Mouse (Mus musculus): Measurements from ENCODE around the gene Zhx3. TPM values are rescaled to one million over a fixed set of nuclear protein-coding genes. Genes with fewer than 3 reads are reported as not detected.

Zhx3 gene
- polyA plus RNA-seq, 2 experiments, result 6.5 to 13.7 TPM

DNA sequence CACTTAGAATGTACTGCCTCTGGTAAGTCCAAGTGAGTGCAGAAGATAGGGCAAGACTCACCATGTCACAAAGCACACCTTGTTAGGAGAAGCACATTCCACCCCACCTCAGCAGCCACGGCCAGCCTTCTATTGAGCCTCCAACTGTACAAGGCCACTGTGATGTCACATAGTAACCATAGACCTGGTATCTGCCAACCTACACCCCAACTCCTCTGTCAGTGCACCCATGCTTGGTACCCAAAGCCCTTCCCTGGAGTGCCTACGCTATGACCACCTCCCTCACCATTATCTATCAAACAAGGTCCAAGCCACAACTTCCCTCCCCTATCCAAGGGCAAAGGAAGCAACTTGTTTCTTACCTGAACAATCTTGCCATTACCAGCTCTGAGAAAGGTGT, 103.8 kb downstream of the Zhx3 start:
- no peak for ATAC-seq (ENCODE audit: low FRiP score, low read depth)
- H3K9ac ChIP-seq (ENCODE audit: low read depth, low read length, severe bottlenecking), result no peak overlapping the region
- H3K4me2 ChIP-seq (replicated peaks; ENCODE audit: low read depth, low read length, severe bottlenecking), result no peak overlapping the region
- H3K4me1 ChIP-seq (ENCODE audit: control insufficient read depth, insufficient read depth, low read length), result no peaks in the 10 kb centered on the region
- no peak overlapping the region for H3K27ac ChIP-seq (replicated peaks; ENCODE audit: low read depth, low read length)
- 85% methylated on average over 2 of the region's 2 CpGs for whole genome bisulfite sequencing
- TF ChIP-seq POLR2A (IDR thresholded peaks at IDR 0.05; ENCODE audit: borderline replicate concordance, extremely low read depth, insufficient read depth, insufficient read length), result no peak
- H3K9me3 ChIP-seq (ENCODE audit: control insufficient read depth, low read length), result no peaks in the 10 kb centered on the region
- H3K4me3 ChIP-seq (replicated peaks; ENCODE audit: low read length), result no peak overlapping the region
- H3K36me3 ChIP-seq (ENCODE audit: control insufficient read depth, insufficient read depth, low read length), result peaks cover 36% of the 10 kb centered on the region
- DNase-seq (ENCODE audit: low spot score), result no peak
- H3K27me3 ChIP-seq (ENCODE audit: control insufficient read depth, insufficient read depth, low read length), result no peaks in the 10 kb centered on the region

DNA sequence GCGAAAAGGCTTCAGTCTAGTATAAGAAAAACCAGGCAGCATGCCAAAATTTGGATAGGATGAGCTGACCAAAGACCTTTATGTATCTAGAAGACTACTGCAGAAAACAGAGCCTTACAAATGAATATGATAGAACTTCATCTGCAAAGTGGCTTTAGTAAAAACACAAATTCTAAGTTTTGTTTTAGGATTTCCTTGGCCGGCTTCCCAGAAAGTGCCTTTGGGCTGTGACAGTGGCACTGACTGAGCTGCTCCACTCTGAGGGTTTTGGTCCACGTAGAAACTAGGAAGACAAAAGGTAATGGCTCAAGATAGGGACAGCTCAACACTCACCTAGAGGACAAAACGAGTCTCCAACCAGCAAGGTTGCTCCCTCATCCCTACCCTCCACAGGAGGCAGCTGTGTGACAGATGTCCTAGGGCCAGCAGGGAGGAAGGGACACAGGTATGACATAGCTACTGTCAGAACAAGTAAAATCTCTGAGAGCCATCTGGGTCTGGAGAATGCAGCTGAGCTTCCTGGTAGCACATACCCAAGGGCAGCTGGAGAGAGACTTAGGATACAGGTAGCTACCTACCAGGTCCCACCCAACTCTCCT, 104.6 kb downstream of the Zhx3 start:
- Histone ChIP-seq H3K27me3 (ENCODE audit: control insufficient read depth, insufficient read depth, low read length) (no peaks in the 10 kb centered on the region), H3K9ac (ENCODE audit: low read depth, low read length, severe bottlenecking) (no peak overlapping the region), H3K4me1 (ENCODE audit: control insufficient read depth, insufficient read depth, low read length) (no peaks in the 10 kb centered on the region), H3K36me3 (ENCODE audit: control insufficient read depth, insufficient read depth, low read length) (peaks cover 44% of the 10 kb centered on the region), H3K9me3 (ENCODE audit: control insufficient read depth, low read length) (no peaks in the 10 kb centered on the region), H3K4me3 (replicated peaks; ENCODE audit: low read length) (no peak overlapping the region), H3K27ac (replicated peaks; ENCODE audit: low read depth, low read length) (no peak overlapping the region), H3K4me2 (replicated peaks; ENCODE audit: low read depth, low read length, severe bottlenecking) (no peak overlapping the region)
- DNase-seq (ENCODE audit: low spot score) (no peak), ATAC-seq (ENCODE audit: low FRiP score, low read depth) (no peak)
- no peak for TF ChIP-seq POLR2A (IDR thresholded peaks at IDR 0.05; ENCODE audit: borderline replicate concordance, extremely low read depth, insufficient read depth, insufficient read length)
- WGBS, result 89% methylated on average over 4 of the region's 4 CpGs

DNA sequence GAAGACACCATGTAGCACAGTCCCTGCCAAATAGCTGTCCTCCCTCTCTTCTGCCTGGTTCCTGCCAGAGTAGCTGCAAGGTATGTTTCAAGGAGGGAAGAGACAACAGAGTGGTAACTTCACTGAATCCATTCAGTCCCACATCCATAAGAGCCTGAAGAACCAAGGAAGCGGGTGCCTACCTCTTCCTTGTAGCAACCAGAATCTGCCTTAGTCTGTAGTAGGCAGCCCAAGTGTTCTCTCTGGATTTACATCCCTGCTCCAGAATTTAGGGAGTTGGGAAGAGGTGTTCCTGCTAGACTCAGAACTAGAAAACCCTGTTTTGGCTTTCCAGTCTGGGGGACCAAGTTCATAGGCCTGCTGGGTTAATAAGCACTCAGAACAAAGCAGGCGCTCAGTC, 105.6 kb downstream of the Zhx3 start:
- no peak for ATAC-seq (ENCODE audit: low FRiP score, low read depth)
- H3K4me1 ChIP-seq (ENCODE audit: control insufficient read depth, insufficient read depth, low read length), result no peaks in the 10 kb centered on the region
- TF ChIP-seq POLR2A (IDR thresholded peaks at IDR 0.05; ENCODE audit: borderline replicate concordance, extremely low read depth, insufficient read depth, insufficient read length), result no peak
- no peak for DNase-seq (ENCODE audit: low spot score)
- no peak overlapping the region for H3K4me2 ChIP-seq (replicated peaks; ENCODE audit: low read depth, low read length, severe bottlenecking)
- 92% methylated on average over 2 of the region's 2 CpGs for WGBS
- no peak overlapping the region for H3K4me3 ChIP-seq (replicated peaks; ENCODE audit: low read length)
- H3K27me3 ChIP-seq (ENCODE audit: control insufficient read depth, insufficient read depth, low read length), result no peaks in the 10 kb centered on the region
- no peak overlapping the region for H3K27ac ChIP-seq (replicated peaks; ENCODE audit: low read depth, low read length)
- peaks cover 54% of the 10 kb centered on the region for H3K36me3 ChIP-seq (ENCODE audit: control insufficient read depth, insufficient read depth, low read length)
- no peak overlapping the region for H3K9ac ChIP-seq (ENCODE audit: low read depth, low read length, severe bottlenecking)
- no peaks in the 10 kb centered on the region for H3K9me3 ChIP-seq (ENCODE audit: control insufficient read depth, low read length)

DNA sequence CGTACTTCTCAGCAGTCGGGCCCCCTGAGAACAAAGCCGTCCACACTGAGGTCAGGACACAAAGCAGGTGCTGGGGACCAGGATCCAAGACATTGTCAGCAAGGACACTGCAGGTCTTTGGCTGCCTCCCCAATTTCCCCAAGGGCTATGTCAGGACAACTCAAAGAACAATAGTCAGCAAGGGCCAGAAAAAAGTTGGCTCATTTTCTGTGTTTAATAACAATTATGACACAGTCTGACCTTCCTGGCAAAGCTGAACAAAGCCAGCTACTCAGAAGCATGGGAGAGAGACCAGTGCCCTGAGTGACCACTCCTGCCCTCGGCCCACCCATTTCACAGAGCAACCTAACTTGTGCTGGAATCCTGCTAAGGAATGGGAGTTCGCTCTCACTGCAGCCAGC, 106.4 kb downstream of the Zhx3 start:
- TF ChIP-seq POLR2A (IDR thresholded peaks at IDR 0.05; ENCODE audit: borderline replicate concordance, extremely low read depth, insufficient read depth, insufficient read length), result no peak
- H3K4me1 ChIP-seq (ENCODE audit: control insufficient read depth, insufficient read depth, low read length), result no peaks in the 10 kb centered on the region
- peaks cover 63% of the 10 kb centered on the region for H3K36me3 ChIP-seq (ENCODE audit: control insufficient read depth, insufficient read depth, low read length)
- WGBS, result 75% methylated on average over 5 of the region's 5 CpGs
- H3K4me3 ChIP-seq (replicated peaks; ENCODE audit: low read length), result no peak overlapping the region
- H3K9me3 ChIP-seq (ENCODE audit: control insufficient read depth, low read length), result no peaks in the 10 kb centered on the region
- no peak overlapping the region for H3K27ac ChIP-seq (replicated peaks; ENCODE audit: low read depth, low read length)
- H3K9ac ChIP-seq (ENCODE audit: low read depth, low read length, severe bottlenecking), result no peak overlapping the region
- no peak for DNase-seq (ENCODE audit: low spot score)
- no peak overlapping the region for H3K4me2 ChIP-seq (replicated peaks; ENCODE audit: low read depth, low read length, severe bottlenecking)
- no peaks in the 10 kb centered on the region for H3K27me3 ChIP-seq (ENCODE audit: control insufficient read depth, insufficient read depth, low read length)
- ATAC-seq (ENCODE audit: low FRiP score, low read depth), result no peak

GRCm38 (mm10) chr2:160765096-160765495, 107.7 kb downstream of the Zhx3 start:
- H3K27ac ChIP-seq (replicated peaks; ENCODE audit: low read depth, low read length), result no peak overlapping the region
- no peak overlapping the region for H3K4me2 ChIP-seq (replicated peaks; ENCODE audit: low read depth, low read length, severe bottlenecking)
- no peaks in the 10 kb centered on the region for H3K27me3 ChIP-seq (ENCODE audit: control insufficient read depth, insufficient read depth, low read length)
- H3K36me3 ChIP-seq (ENCODE audit: control insufficient read depth, insufficient read depth, low read length), result peaks cover 71% of the 10 kb centered on the region
- H3K9ac ChIP-seq (ENCODE audit: low read depth, low read length, severe bottlenecking), result no peak overlapping the region
- H3K4me3 ChIP-seq (replicated peaks; ENCODE audit: low read length), result no peak overlapping the region
- no peak for TF ChIP-seq POLR2A (IDR thresholded peaks at IDR 0.05; ENCODE audit: borderline replicate concordance, extremely low read depth, insufficient read depth, insufficient read length)
- DNase-seq (ENCODE audit: low spot score) (no peak), ATAC-seq (ENCODE audit: low FRiP score, low read depth) (no peak)
- 85% methylated on average over 3 of the region's 3 CpGs for WGBS
- no peaks in the 10 kb centered on the region for H3K9me3 ChIP-seq (ENCODE audit: control insufficient read depth, low read length)
- no peaks in the 10 kb centered on the region for H3K4me1 ChIP-seq (ENCODE audit: control insufficient read depth, insufficient read depth, low read length)

DNA sequence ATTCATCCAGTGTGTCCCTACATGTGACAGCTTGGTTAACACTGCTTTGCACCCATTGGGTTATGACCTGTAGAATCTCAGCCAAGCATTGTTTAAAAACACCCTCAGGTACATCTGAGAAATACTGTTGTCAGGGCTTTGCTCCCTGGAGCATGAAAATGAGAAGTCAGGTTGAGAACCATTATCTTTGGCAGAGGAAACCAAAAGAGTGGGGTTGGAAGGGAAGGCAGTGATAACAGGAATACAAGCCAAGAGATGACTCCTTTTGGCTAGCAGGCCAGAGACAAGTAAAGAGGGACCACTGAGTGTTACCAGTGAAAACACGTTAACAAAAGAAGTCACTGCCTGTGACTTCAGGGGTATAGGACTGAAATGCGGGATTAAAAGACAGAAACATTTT, 108.4 kb downstream of the Zhx3 start:
- H3K4me2 ChIP-seq (replicated peaks; ENCODE audit: low read depth, low read length, severe bottlenecking), result no peak overlapping the region
- H3K4me3 ChIP-seq (replicated peaks; ENCODE audit: low read length), result no peak overlapping the region
- H3K4me1 ChIP-seq (ENCODE audit: control insufficient read depth, insufficient read depth, low read length), result no peaks in the 10 kb centered on the region
- 88% methylated on average over 2 of the region's 2 CpGs for WGBS
- no peak for ATAC-seq (ENCODE audit: low FRiP score, low read depth)
- H3K27me3 ChIP-seq (ENCODE audit: control insufficient read depth, insufficient read depth, low read length), result no peaks in the 10 kb centered on the region
- H3K36me3 ChIP-seq (ENCODE audit: control insufficient read depth, insufficient read depth, low read length), result peaks cover 79% of the 10 kb centered on the region
- no peak for DNase-seq (ENCODE audit: low spot score)
- no peaks in the 10 kb centered on the region for H3K9me3 ChIP-seq (ENCODE audit: control insufficient read depth, low read length)
- no peak overlapping the region for H3K9ac ChIP-seq (ENCODE audit: low read depth, low read length, severe bottlenecking)
- H3K27ac ChIP-seq (replicated peaks; ENCODE audit: low read depth, low read length), result no peak overlapping the region
- no peak for TF ChIP-seq POLR2A (IDR thresholded peaks at IDR 0.05; ENCODE audit: borderline replicate concordance, extremely low read depth, insufficient read depth, insufficient read length)

All from limb, embryonic 14.5 days (tissue).